Mouse (Mus musculus) kidney, postnatal 0 days (tissue): ENCODE measurements around the gene Kirrel3. TPM values are rescaled to one million over a fixed set of nuclear protein-coding genes. Genes with fewer than 3 reads are reported as not detected.

ENCODE experiments used
- ATAC-seq: fragments of 200-750 bp; cut with Nextera tagmentation; replicated peaks from 2 replicates; pipeline ENCODE4 v1.8.0; 2017; ENCODE audit warnings: low read depth, moderate number of reproducible peaks, moderate TSS enrichment, moderate library complexity; ENCODE audit not compliant: low FRiP score
- DNase-seq: peaks from one replicate; pipeline ENCODE4 v3.0.0-alpha.2; 2016; ENCODE audit warnings: low spot score
- H3K27ac ChIP-seq: fragments of 300-500 bp; sonication (generic); 2 replicates; pipeline ENCODE4 v1.5.1; 2014; ENCODE audit warnings: mild to moderate bottlenecking
- H3K27me3 ChIP-seq: fragments of 300-500 bp; sonication (generic); 2 replicates; pipeline ENCODE4 v1.6.1; 2014; ENCODE audit warnings: low read length, mixed read lengths; ENCODE audit not compliant: insufficient read depth
- H3K36me3 ChIP-seq: fragments of 300-500 bp; sonication (generic); 2 replicates; pipeline ENCODE4 v1.6.1; 2014; ENCODE audit warnings: low read length, mixed read lengths; ENCODE audit not compliant: insufficient read depth
- H3K4me1 ChIP-seq: fragments of 300-500 bp; sonication (generic); replicated peaks from 2 replicates; pipeline ENCODE4 v1.6.1; 2014; ENCODE audit warnings: antibody characterized with exemption, low read length, mixed read lengths; ENCODE audit not compliant: insufficient read depth
- H3K4me2 ChIP-seq: fragments of 300-500 bp; sonication (generic); 2 replicates; pipeline ENCODE4 v1.6.1; 2014; ENCODE audit warnings: mild to moderate bottlenecking, low read length, moderate library complexity, mixed read lengths
- H3K4me3 ChIP-seq: fragments of 300-500 bp; sonication (generic); replicated peaks from 2 replicates; pipeline ENCODE4 v1.5.1; 2014; ENCODE audit warnings: low read depth, low read length
- H3K9ac ChIP-seq: fragments of 300-500 bp; sonication (generic); 2 replicates; pipeline ENCODE4 v1.6.1; 2014; ENCODE audit warnings: low read depth, low read length
- H3K9me3 ChIP-seq: fragments of 300-500 bp; sonication (generic); replicated peaks from 2 replicates; pipeline ENCODE4 v1.6.1; 2016; ENCODE audit warnings: low read length, inconsistent platforms, mixed read lengths
- CTCF ChIP-seq: IDR thresholded peaks from 2 replicates; pipeline ENCODE4 v1.5.1; 2016; ENCODE audit warnings: antibody characterized with exemption, low read depth, mild to moderate bottlenecking, moderate library complexity
- WGBS: fragments of 180-500 bp; shearing (Covaris S2); extraction: QIAGEN DNeasy Blood & Tissue Kit; methylation state at CpG from one replicate; pipeline ENCODE4 v1.1.7; 2014; 5-methylcytosine and 5-hydroxymethylcytosine counted together
- polyA plus RNA-seq: library from polyadenylated mRNA; unstranded; fragments of >200 nt; fragmentation: Nextera tagmentation; extraction: Ambion mirVana; gene quantifications from 2 replicates; pipeline ENCODE4 v1.2.1, GENCODE M21; 2015

Kirrel3 gene
- polyA plus RNA-seq, 1 experiment from 2014 or later = 0.82 TPM

DNA sequence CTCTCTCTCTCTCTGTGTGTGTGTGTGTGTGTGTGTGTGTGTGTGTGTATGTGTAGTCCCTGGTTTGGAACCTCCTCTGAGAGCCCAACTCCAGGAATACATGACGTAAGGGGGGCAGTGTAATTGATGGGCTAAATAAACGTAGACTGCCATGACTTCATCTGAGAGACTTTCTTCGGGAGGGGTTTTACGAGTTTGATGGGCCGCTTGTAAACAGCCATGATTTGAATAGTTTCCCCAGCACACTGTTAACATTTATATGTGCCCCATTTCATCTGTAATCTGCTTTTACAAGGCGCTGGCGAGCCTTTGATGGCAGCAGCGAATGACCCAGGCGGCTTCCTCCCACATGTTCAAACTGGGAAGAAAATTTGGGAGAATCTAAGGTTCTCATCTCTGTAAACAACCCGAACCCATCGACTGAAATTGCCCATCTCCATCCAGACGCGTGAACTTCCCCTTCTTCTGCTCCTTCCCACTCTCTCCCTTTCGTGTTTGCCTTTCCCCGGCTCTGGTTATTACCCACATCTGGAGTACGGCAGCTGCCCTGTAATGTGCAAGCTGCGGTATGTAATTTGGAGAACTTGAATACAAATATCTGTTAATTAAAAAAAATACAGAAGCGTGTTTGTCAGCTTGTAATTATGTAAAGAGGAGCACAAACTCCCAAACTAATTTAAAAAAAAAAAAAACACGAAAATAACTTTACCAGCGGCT lies 34.7 kb downstream of the Kirrel3 start:
- Histone ChIP-seq H3K27me3 (no peaks in the 10 kb centered on the region; the same call in 1 of the 2 replicates), H3K9me3 (no peaks in the 10 kb centered on the region), H3K9ac (no peak overlapping the region), H3K4me1 (no peaks in the 10 kb centered on the region), H3K36me3 (no peaks in the 10 kb centered on the region), H3K27ac (no peak overlapping the region), H3K4me3 (no peak overlapping the region), H3K4me2 (no peak overlapping the region; the same call in 1 of the 2 replicates)
- no peak for TF ChIP-seq CTCF
- 25% methylated on average over 20 of the region's 20 CpGs for WGBS
- DNase-seq (peak; percentile 8), ATAC-seq (no peak)

DNA sequence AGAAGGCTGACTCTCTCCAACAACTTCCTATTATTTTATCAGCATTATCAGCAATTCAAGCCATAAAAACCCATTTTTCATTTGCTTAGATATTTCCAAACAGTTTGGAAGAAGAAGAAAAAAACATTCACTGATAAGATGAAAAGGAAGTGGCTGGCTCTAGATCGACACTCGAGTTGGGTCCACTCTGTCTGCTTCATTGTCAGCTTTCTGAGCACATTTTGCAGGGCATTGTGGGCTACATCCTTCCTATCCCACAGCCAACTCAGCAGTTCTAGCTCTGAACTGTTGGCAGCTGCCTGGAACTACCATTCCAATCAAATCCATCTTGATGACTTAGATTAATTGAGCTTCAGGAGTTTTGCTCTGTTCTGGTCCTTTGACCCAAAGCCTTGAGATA lies 40.0 kb downstream of the Kirrel3 start:
- ATAC-seq = no peak
- Histone ChIP-seq H3K4me3 (no peak overlapping the region), H3K27me3 (no peaks in the 10 kb centered on the region), H3K9me3 (no peaks in the 10 kb centered on the region), H3K4me2 (no peak overlapping the region), H3K9ac (no peak overlapping the region), H3K36me3 (no peaks in the 10 kb centered on the region), H3K4me1 (no peaks in the 10 kb centered on the region), H3K27ac (no peak overlapping the region)
- peak; percentile 53 for DNase-seq
- TF ChIP-seq CTCF = no peak
- 41% methylated on average over 2 of the region's 2 CpGs for WGBS

- H3K4me2 ChIP-seq = no peak overlapping the region
- H3K27me3 ChIP-seq = no peaks in the 10 kb centered on the region
- no peak for ATAC-seq
- TF ChIP-seq CTCF = no peak
- H3K36me3 ChIP-seq = no peaks in the 10 kb centered on the region
- no peak for DNase-seq
- H3K27ac ChIP-seq = no peak overlapping the region
- H3K9ac ChIP-seq = no peak overlapping the region
- no peak overlapping the region for H3K4me3 ChIP-seq
- no peaks in the 10 kb centered on the region for H3K9me3 ChIP-seq
- 73% methylated on average over 7 of the region's 7 CpGs for WGBS
- no peaks in the 10 kb centered on the region for H3K4me1 ChIP-seq
These were observed 53.1 kb downstream of the Kirrel3 start for GRCm38 (mm10) chr9:34538591-34539335.

GRCm38 (mm10) chr9:34541908-34542307 lies 56.2 kb downstream of the Kirrel3 start:
- no peak for DNase-seq
- Histone ChIP-seq H3K4me2 (no peak overlapping the region), H3K9me3 (no peaks in the 10 kb centered on the region), H3K4me1 (no peaks in the 10 kb centered on the region), H3K27me3 (no peaks in the 10 kb centered on the region), H3K27ac (no peak overlapping the region), H3K4me3 (no peak overlapping the region), H3K9ac (no peak overlapping the region), H3K36me3 (no peaks in the 10 kb centered on the region)
- WGBS = 69% methylated on average over 2 of the region's 2 CpGs
- ATAC-seq = no peak
- no peak for TF ChIP-seq CTCF

- Histone ChIP-seq H3K4me2 (no peak overlapping the region), H3K9ac (no peak overlapping the region), H3K27me3 (no peaks in the 10 kb centered on the region), H3K4me3 (no peak overlapping the region), H3K27ac (no peak overlapping the region), H3K36me3 (no peaks in the 10 kb centered on the region), H3K4me1 (peaks cover 12% of the 10 kb centered on the region; the same call in 1 of the 2 replicates), H3K9me3 (no peaks in the 10 kb centered on the region)
- no peak for TF ChIP-seq CTCF
- ATAC-seq (no peak), DNase-seq (peak; percentile 36)
- WGBS = 25% methylated on average over 2 of the region's 2 CpGs
These were observed 70.0 kb downstream of the Kirrel3 start for GRCm38 (mm10) chr9:34555699-34556098.

- no peak overlapping the region for H3K4me3 ChIP-seq
- ATAC-seq (no peak), DNase-seq (peak; percentile 34)
- TF ChIP-seq CTCF = no peak
- no peaks in the 10 kb centered on the region for H3K27me3 ChIP-seq
- H3K9ac ChIP-seq = no peak overlapping the region
- peaks cover 12% of the 10 kb centered on the region; the same call in 1 of the 2 replicates for H3K4me1 ChIP-seq
- H3K27ac ChIP-seq = no peak overlapping the region
- whole genome bisulfite sequencing = 53% methylated on average over 5 of the region's 5 CpGs
- H3K9me3 ChIP-seq = no peaks in the 10 kb centered on the region
- no peak overlapping the region for H3K4me2 ChIP-seq
- H3K36me3 ChIP-seq = no peaks in the 10 kb centered on the region
These were observed 72.2 kb downstream of the Kirrel3 start for GRCm38 (mm10) chr9:34557846-34558245.
